Mouse (Mus musculus): ENCODE measurements at regions not wholly inside any gene's neighbourhood (a gene's known extent, or its start where the extent isn't known, plus 50 kb on each side); places are given as distances from the start of the nearest gene placed in this dataset.

DNA sequence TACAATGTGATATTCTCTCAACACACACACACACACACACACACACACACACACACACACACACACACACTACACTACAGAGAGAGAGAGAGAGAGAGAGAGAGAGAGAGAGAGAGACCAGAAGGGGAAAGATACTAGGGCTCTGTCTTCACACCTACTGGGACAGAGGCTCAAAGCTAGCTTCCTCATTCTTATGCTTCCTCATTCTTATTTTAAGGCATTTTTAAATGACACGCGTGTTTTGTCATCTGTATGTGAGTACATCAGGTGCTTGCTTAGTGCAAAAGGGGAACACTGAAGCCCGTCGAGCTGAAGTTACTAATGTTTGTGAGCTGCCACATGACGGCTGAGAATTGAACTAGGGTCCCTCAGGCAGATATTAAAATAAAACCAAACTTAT is 769.5 kb downstream of the Adgrl2 start:
- in situ Hi-C loops (cut with MboI, MseI), result no loop called here

- in situ Hi-C loops (cut with MboI, MseI), result no loop called here
Observed at GRCm38 (mm10) chr3:148220024-148220590, 770.2 kb downstream of the Adgrl2 start.

GRCm38 (mm10) chr3:148202148-148202547 is 788.2 kb downstream of the Adgrl2 start:
- in situ Hi-C loops (cut with MboI, MseI), result no loop called here

- in situ Hi-C loops (cut with MboI, MseI), result no loop called here
Observed at GRCm38 (mm10) chr3:148186704-148187103, 803.7 kb downstream of the Adgrl2 start.

- in situ Hi-C loops (cut with MboI, MseI), result no loop called here
Observed at GRCm38 (mm10) chr3:148167556-148167955, 822.8 kb downstream of the Adgrl2 start.

- in situ Hi-C loops (cut with MboI, MseI), result no loop called here
Observed at GRCm38 (mm10) chr3:148159059-148159458, 831.3 kb downstream of the Adgrl2 start.

- in situ Hi-C loops (cut with MboI, MseI), result no loop called here
Observed at GRCm38 (mm10) chr3:148158533-148158932, 831.8 kb downstream of the Adgrl2 start.

DNA sequence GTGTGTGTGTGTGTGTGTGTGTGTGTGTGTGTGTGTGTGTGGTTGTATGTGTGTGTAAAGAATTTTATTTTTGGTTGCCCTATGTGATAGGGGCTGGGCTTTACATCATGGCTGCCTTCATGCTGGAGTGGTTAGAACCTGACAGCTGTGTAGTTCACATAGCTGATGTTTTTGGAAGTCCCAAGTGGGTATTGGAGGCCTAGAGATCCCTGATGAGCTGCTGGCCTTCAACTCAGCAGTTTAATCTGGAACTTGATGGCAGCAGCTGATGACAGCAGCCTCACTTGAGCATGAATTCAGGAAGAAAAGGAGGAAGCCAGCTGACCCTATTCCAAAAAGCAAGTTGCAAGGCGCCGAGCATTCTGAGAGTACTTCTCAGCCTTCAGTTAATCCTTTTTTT is 846.6 kb downstream of the Adgrl2 start:
- in situ Hi-C loops (cut with MboI, MseI), result no loop called here

DNA sequence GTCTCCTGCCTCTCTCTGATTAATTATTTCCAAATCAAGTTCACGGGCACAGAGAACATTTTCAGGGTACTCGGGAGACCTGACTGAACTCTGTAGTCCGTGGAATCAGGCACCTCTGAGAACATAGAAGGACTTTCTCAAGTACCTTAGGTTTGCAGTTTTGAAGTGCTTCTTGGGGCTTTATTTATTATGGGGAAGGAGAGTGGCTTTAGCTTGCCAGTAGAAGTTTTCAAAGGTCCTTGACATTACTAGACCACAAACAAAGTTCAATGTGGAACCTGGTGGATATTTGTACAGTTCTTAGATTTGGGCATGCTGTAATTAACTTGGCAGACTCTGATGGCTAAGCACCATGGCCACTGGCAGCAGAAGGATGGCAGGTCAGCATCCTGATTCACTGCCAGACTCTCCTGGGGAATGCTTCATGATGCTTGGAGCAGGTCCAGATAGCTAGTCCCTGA is 853.5 kb downstream of the Adgrl2 start:
- in situ Hi-C loops (cut with MboI, MseI), result no loop called here

- in situ Hi-C loops (cut with MboI, MseI), result no loop called here
Observed at GRCm38 (mm10) chr3:148134646-148135045, 855.7 kb downstream of the Adgrl2 start.

DNA sequence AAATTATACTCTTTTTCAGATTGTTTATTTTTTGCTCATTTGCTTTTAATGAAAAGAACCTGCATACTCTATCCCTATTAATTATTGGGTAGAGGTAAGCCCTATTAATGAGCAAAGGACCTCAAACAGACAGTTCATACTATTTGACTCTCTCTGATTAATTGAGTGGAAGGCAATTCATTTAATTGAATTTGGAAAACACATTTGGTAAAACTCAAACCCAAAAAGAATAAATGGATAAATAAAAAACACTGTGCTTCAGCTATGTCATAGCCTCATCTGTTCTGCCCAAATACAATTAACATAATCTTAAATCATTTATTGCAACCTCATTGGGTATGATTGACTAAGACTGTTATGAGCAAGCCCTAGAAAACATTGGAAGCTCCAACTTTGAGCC is 874.8 kb downstream of the Adgrl2 start:
- in situ Hi-C loops (cut with MboI, MseI), result no loop called here

DNA sequence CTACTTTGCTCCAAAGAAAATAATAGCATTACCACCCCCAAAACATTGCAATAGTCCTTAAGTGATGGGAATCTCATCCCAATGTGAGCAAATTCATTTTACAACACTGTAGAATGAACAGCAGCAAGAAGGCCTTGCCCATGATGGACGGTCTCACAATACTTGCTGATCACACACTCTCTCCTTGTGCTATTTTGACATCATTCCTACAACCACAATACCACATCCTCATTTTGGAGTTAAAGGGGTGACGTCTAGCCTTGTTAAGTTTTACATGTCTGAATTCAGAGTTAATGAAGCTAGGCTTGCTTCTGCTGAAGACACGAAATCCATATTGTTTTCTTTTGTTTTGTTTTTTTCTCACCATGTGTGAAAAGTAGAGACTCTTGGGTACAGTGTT is 878.2 kb downstream of the Adgrl2 start:
- in situ Hi-C loops (cut with MboI, MseI), result no loop called here

DNA sequence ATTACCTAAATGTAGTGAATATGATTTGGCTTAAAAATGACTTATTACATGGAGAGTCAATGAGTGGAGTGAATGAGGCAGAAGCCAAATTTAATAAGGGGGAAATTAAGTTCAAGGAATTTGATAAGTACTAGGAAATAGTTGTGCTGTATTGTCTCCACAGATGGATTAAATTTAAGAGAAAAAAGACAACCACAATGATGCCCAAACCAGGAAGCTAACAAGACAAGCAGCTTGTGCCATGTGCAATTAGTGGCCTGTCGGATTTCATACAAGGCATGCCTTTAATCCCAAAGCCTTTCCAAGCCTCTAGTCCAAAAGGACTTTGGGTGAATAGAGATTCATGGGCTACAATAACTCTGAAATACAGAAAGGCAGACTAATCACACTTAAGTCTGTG is 883.3 kb downstream of the Adgrl2 start:
- in situ Hi-C loops (cut with MboI, MseI), result no loop called here

GRCm38 (mm10) chr3:148093930-148094329 is 896.4 kb downstream of the Adgrl2 start:
- in situ Hi-C loops (cut with MboI, MseI), result no loop called here

DNA sequence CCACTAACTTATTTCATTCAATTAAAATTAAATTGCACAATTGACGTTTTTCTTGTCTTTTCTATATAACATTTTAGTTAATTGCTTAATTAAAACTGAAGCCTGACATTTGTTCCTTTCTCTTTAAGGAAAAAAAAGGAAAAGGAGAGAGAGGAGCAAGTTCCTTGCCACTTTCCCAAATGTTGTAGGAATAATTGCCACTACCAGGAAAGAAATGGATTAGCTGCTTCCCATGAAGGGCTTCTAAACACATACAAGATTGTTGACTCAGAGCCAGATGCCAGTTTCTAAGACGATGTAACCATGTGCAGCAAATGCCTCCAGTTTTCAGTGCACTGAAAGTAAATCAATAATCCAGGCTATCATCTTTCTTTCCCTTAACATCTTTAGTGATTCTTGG is 914.5 kb downstream of the Adgrl2 start:
- in situ Hi-C loops (cut with MboI, MseI), result no loop called here

DNA sequence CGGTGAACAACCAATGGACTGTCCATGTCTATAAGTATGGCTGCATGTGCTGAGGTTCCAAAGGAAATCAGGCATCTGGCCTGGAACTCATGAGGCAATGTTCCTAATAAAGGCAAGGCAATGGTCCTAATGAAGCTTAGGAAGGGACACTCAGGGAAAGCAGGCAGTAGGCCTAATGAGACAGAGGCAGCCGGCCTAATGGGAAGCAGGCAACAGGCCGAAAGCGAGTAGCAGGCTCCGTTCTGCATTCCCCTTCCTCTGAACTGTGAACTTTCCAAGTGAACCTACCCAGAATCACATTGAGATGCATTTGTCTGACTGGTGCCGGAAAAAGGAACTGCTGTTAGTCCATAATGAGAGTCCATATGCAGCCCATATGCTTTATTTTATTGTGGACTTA is 923.7 kb downstream of the Adgrl2 start:
- in situ Hi-C loops (cut with MboI, MseI), result no loop called here

- in situ Hi-C loops (cut with MboI, MseI), result no loop called here
Observed at GRCm38 (mm10) chr3:148056074-148056473, 934.3 kb downstream of the Adgrl2 start.

GRCm38 (mm10) chr3:148052516-148052915 is 937.8 kb downstream of the Adgrl2 start:
- in situ Hi-C loops (cut with MboI, MseI), result no loop called here

DNA sequence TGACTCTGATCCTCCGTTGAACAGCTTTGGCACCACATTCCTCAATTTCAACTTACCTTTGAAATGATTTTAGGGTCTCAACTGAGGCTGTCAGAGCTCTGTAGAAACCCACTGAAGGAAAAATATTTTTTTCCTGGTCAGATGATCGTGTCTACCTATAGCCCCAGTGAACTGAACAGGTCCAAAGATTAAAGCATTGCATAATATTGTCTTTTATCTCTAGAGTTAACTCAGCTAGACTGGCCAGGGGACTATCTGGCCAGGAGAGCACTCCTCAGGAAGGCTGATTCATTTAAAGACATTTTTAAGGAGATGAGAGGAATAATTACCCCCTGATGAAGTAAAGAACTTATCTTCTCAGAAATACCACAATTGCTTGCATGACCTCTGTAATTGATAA is 942.1 kb downstream of the Adgrl2 start:
- in situ Hi-C loops (cut with MboI, MseI), result no loop called here

- in situ Hi-C loops (cut with MboI, MseI), result no loop called here
Observed at GRCm38 (mm10) chr3:148032532-148032931, 957.8 kb downstream of the Adgrl2 start.

DNA sequence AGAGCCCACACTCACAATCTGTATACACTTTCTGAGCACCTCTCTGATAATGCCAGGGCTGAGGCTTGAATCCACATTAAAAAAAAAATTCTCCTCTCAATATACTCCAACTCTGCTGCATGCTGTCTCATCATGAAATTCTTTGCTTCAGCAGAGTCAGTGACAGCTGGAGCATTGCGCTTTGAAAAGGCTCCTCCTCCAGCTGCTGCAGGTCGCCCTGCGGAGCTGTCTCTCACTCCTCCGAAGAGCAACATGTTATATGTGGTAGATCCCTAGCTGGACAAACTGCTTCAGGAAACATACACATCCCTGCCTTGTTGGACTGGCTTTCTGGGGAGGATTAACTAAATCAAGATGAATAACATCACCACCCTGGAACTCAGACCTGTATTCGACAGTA is 984.5 kb downstream of the Adgrl2 start:
- in situ Hi-C loops (cut with MboI, MseI), result no loop called here

GRCm38 (mm10) chr3:148004006-148004405 is 986.3 kb downstream of the Adgrl2 start:
- in situ Hi-C loops (cut with MboI, MseI), result no loop called here

DNA sequence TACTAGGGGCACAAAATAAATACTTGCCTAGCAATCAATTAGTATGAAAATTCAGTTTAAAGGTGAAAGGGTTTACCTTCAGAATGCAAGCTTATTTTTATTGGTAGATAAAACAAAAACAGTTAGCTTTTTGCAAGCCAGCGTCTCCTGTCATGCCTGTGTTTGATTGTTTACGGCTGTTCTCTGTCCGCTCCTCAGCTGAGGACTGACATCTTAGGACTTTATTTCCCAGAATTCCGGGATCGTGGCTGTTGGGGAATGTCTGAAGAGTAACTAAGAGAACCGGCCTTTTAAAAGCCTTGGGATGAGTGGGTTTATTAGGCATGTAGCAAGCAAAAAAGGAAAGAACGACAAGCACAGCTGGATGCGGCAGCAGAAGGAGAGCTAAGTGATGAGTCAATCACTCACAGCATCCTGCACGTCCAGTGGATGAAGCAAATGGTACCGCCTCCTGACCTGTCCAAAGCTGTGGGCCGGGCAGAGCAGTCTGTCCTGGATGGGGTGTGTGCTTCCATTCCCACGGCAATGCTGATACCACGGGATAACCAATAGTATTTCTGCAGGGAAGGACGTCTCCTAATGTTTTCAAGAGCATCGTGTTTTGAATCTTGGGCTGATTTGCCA is 990.9 kb downstream of the Adgrl2 start:
- in situ Hi-C loops (cut with MboI, MseI), result no loop called here

- in situ Hi-C loops (cut with MboI, MseI), result no loop called here
Observed at GRCm38 (mm10) chr3:147991738-147992137, 998.6 kb downstream of the Adgrl2 start.
